ENCODE assay signal across 23 mouse cellular contexts in the genomic region with DNA sequence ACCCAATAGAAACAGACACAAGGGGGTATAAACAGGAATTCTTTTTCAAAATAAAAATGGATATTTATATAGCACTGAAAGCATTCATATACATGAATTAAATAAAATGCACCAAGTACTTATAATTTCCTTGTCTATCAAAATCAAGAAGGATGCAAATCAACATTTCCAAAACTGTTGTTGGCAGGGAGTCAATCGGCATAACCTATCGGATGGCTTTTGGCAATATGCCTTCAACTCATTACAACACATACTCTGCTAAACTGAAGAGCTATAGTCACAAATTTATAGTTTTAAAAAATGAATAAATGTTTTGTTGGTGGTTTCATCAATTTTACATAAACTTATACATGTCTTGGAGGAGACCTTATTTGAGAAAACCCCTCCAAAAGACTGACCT. TPM values are rescaled to one million over a fixed set of nuclear protein-coding genes. Genes with fewer than 3 reads are reported as not detected.
A peak's percentile ranks its signal among the peaks of the same experiment; 100 is the strongest.
DNase-seq lines count a peak whose midpoint lies in the region; ATAC-seq and TF ChIP-seq lines count a peak whose summit lies in the region.
"Had no signal": no experiment of that assay in that cellular context is flagged by ENCODE, and none has a peak within 500 bp of the region (broad histone marks: within the 10 kb centered on the region; RNA-seq: fewer than 3 reads in every experiment).

No protein-coding gene starts in this region.

- no peak for TF ChIP-seq POLR2A in lung, adult 2 months (IDR thresholded peaks at IDR 0.05; ENCODE audit: borderline replicate concordance, extremely low read depth, low read depth, low read length)
- no peak for TF ChIP-seq POLR2A in brain, embryonic 14.5 days (IDR thresholded peaks at IDR 0.05; ENCODE audit: borderline replicate concordance, extremely low read depth, insufficient read depth, insufficient read length, poor library complexity, severe bottlenecking)

- H3K27me3 ChIP-seq in forebrain, embryonic 14.5 days (replicated peaks; ENCODE audit: control insufficient read depth, insufficient read depth, low read length): no peaks in the 10 kb centered on the region
- no peaks in the 10 kb centered on the region for H3K27me3 ChIP-seq in forebrain, embryonic 13.5 days
- no peaks in the 10 kb centered on the region for H3K27me3 ChIP-seq in forebrain, embryonic 15.5 days
- H3K27me3 ChIP-seq in forebrain, embryonic 12.5 days: no peaks in the 10 kb centered on the region
- H3K27me3 ChIP-seq in lung, embryonic 14.5 days (ENCODE audit: insufficient read depth, low read length): no peaks in the 10 kb centered on the region
- H3K27me3 ChIP-seq: CH12.LX, Patski had no signal

- no peaks in the 10 kb centered on the region for H3K9me3 ChIP-seq in forebrain, embryonic 14.5 days (replicated peaks; ENCODE audit: control insufficient read depth, low read length)
- no peaks in the 10 kb centered on the region for H3K9me3 ChIP-seq in forebrain, embryonic 13.5 days (replicated peaks)
- no peaks in the 10 kb centered on the region for H3K9me3 ChIP-seq in forebrain, embryonic 15.5 days
- H3K9me3 ChIP-seq in forebrain, embryonic 12.5 days: no peaks in the 10 kb centered on the region
- H3K9me3 ChIP-seq in lung, embryonic 14.5 days (ENCODE audit: low read depth, low read length): no peaks in the 10 kb centered on the region
- H3K9me3 ChIP-seq: G1E had no signal

- ATAC-seq in forebrain, embryonic 14.5 days: no peak
- no peak for ATAC-seq in forebrain, embryonic 13.5 days
- ATAC-seq in forebrain, embryonic 15.5 days (replicated peaks): no peak
- ATAC-seq in forebrain, embryonic 12.5 days (ENCODE audit: low FRiP score): no peak
- ATAC-seq in lung, embryonic 14.5 days (ENCODE audit: insufficient read depth): no peak
- ATAC-seq: activated CD4-positive, CD25-positive, alpha-beta regulatory T cell, adult 4 months; CD4-positive, CD25-positive, alpha-beta regulatory T cell, adult 4 months; Patski had no signal

- no peak for TF ChIP-seq CTCF in lung, embryonic 14.5 days (IDR thresholded peaks at IDR 0.05; ENCODE audit: low read depth)
- TF ChIP-seq CTCF in lung, adult 2 months (IDR thresholded peaks at IDR 0.05; ENCODE audit: insufficient read depth, low read length): no peak
- TF ChIP-seq CTCF in brain, embryonic 14.5 days (IDR thresholded peaks at IDR 0.05; ENCODE audit: borderline replicate concordance, extremely low read depth, insufficient read depth, insufficient read length): no peak

- H3K9ac ChIP-seq in forebrain, embryonic 14.5 days (ENCODE audit: low read length): no peak overlapping the region
- no peak overlapping the region for H3K9ac ChIP-seq in forebrain, embryonic 13.5 days
- H3K9ac ChIP-seq in forebrain, embryonic 15.5 days (replicated peaks): no peak overlapping the region
- H3K9ac ChIP-seq in forebrain, embryonic 12.5 days: no peak overlapping the region
- H3K9ac ChIP-seq in lung, embryonic 14.5 days: no peak overlapping the region

- H3K4me1 ChIP-seq in forebrain, embryonic 14.5 days (ENCODE audit: control insufficient read depth, insufficient read depth, low read length): no peaks in the 10 kb centered on the region
- no peaks in the 10 kb centered on the region for H3K4me1 ChIP-seq in forebrain, embryonic 13.5 days
- H3K4me1 ChIP-seq in forebrain, embryonic 15.5 days: 0 out of 2 replicates have a peak, but pooled peaks cover 3% of the 10 kb centered on the region
- no peaks in the 10 kb centered on the region for H3K4me1 ChIP-seq in forebrain, embryonic 12.5 days
- no peaks in the 10 kb centered on the region for H3K4me1 ChIP-seq in lung, embryonic 14.5 days (ENCODE audit: insufficient read depth)
- H3K4me1 ChIP-seq in lung, adult 2 months (ENCODE audit: control insufficient read depth, insufficient read depth, low read length): no peaks in the 10 kb centered on the region

- H3K27ac ChIP-seq in forebrain, embryonic 14.5 days (ENCODE audit: low read depth, low read length): no peak overlapping the region
- H3K27ac ChIP-seq in forebrain, embryonic 13.5 days: no peak overlapping the region
- H3K27ac ChIP-seq in forebrain, embryonic 15.5 days (replicated peaks): peak overlapping the region; percentile 29; the same call in 1 of the 2 replicates
- no peak overlapping the region for H3K27ac ChIP-seq in forebrain, embryonic 12.5 days
- no peak overlapping the region for H3K27ac ChIP-seq in lung, embryonic 14.5 days (ENCODE audit: low read depth)

- H3K36me3 ChIP-seq in forebrain, embryonic 14.5 days (ENCODE audit: control insufficient read depth, insufficient read depth, low read length): peaks cover 9% of the 10 kb centered on the region
- peaks cover 33% of the 10 kb centered on the region for H3K36me3 ChIP-seq in forebrain, embryonic 13.5 days (ENCODE audit: poor library complexity, severe bottlenecking)
- H3K36me3 ChIP-seq in forebrain, embryonic 15.5 days: peaks cover 12% of the 10 kb centered on the region
- H3K36me3 ChIP-seq in forebrain, embryonic 12.5 days (replicated peaks): peaks cover 8% of the 10 kb centered on the region
- H3K36me3 ChIP-seq in lung, embryonic 14.5 days (ENCODE audit: insufficient read depth): 0 out of 2 replicates have a peak, but pooled peaks cover 5% of the 10 kb centered on the region

- DNase-seq in forebrain, embryonic 14.5 days (ENCODE audit: low spot score): peak; percentile 56
- DNase-seq in lung, embryonic 14.5 days: peak; percentile 17
- no peak for DNase-seq in lung, adult 2 months
- peak; percentile 62 for DNase-seq in brain, embryonic 14.5 days (ENCODE audit: low read depth)
- DNase-seq in spleen, postnatal 36 days (ENCODE audit: low spot score in 2 of 2): no peak
- DNase-seq: adrenal gland, adult 2 months; adrenal gland, adult 8-10 months; adrenal gland, postnatal 10 days; adrenal gland, postnatal 14 days; adrenal gland, postnatal 25 days; adrenal gland, postnatal 36 days; B cell, adult 2 months; cerebellum, adult 11 months; cerebellum, adult 11-12 months; cerebellum, adult 18-20 months had no signal

- no peak overlapping the region for H3K4me2 ChIP-seq in forebrain, embryonic 14.5 days (ENCODE audit: low read length)
- no peak overlapping the region for H3K4me2 ChIP-seq in forebrain, embryonic 13.5 days
- no peak overlapping the region for H3K4me2 ChIP-seq in forebrain, embryonic 15.5 days (replicated peaks)
- H3K4me2 ChIP-seq in forebrain, embryonic 12.5 days: no peak overlapping the region
- no peak overlapping the region for H3K4me2 ChIP-seq in lung, embryonic 14.5 days

- WGBS in forebrain, embryonic 14.5 days: 80% methylated on average over 2 of the region's 2 CpGs
- WGBS in forebrain, embryonic 13.5 days: 90% methylated on average over 2 of the region's 2 CpGs
- WGBS in forebrain, embryonic 15.5 days: 71% methylated on average over 2 of the region's 2 CpGs
- WGBS in forebrain, embryonic 12.5 days: 95% methylated on average over 2 of the region's 2 CpGs
- WGBS in lung, embryonic 14.5 days: 79% methylated on average over 2 of the region's 2 CpGs
- WGBS in lung, adult 2 months: 77% methylated on average over 2 of the region's 2 CpGs

- H3K4me3 ChIP-seq in forebrain, embryonic 14.5 days (ENCODE audit: low read depth, low read length): no peak overlapping the region
- no peak overlapping the region for H3K4me3 ChIP-seq in forebrain, embryonic 13.5 days
- H3K4me3 ChIP-seq in forebrain, embryonic 15.5 days: no peak overlapping the region
- no peak overlapping the region for H3K4me3 ChIP-seq in forebrain, embryonic 12.5 days (replicated peaks)
- H3K4me3 ChIP-seq in lung, embryonic 14.5 days (ENCODE audit: low read depth, low read length): no peak overlapping the region
- no peak overlapping the region for H3K4me3 ChIP-seq in lung, adult 2 months (replicated peaks; ENCODE audit: extremely low read depth, low read depth, low read length)

RNA-seq across cellular contexts. Expression of a gene that starts 25.7 kb away (rescaled TPM):
- polyA plus RNA-seq in forebrain, embryonic 14.5 days (2014; fragmentation: Nextera tagmentation; extraction: Ambion mirVana): 30.4 and 31.2 TPM in 2 replicates
- 16.3 and 21.1 TPM in 2 replicates for polyA plus RNA-seq in forebrain, embryonic 13.5 days (2015; fragmentation: Nextera tagmentation; extraction: Ambion mirVana)
- 34.7 and 52.8 TPM in 2 replicates for polyA plus RNA-seq in forebrain, embryonic 15.5 days (2015; fragmentation: Nextera tagmentation; extraction: Ambion mirVana)
- 10.1 and 14.4 TPM in 2 replicates for polyA plus RNA-seq in forebrain, embryonic 12.5 days (2016; fragmentation: Nextera tagmentation; extraction: Ambion mirVana)
- polyA plus RNA-seq in lung, embryonic 14.5 days (2014; fragmentation: Nextera tagmentation; extraction: Ambion mirVana): 28.3 and 31.7 TPM in 2 replicates
- polyA plus RNA-seq in lung, adult 2 months (2012; rRNA removed): 5.9 and 8.4 TPM in 2 replicates
- 44.5 and 76.3 TPM in 2 replicates for polyA plus RNA-seq in brain, embryonic 14.5 days (2012; rRNA removed)

Comparison
In these comparisons a context has a peak if more than half of its experiments do, and no peak if none do; other contexts are left out.
1. DNase-seq: peak in forebrain, embryonic 14.5 days (single experiment), lung, embryonic 14.5 days (single experiment) and brain, embryonic 14.5 days (single experiment); none in lung, adult 2 months (single experiment) and spleen, postnatal 36 days (0 of 2).